Mouse (Mus musculus) embryonic facial prominence, embryonic 14.5 days (tissue): Measurements from ENCODE around the gene Arhgap45. TPM values are rescaled to one million over a fixed set of nuclear protein-coding genes. Genes with fewer than 3 reads are reported as not detected.
A peak's percentile ranks its signal among the peaks of the same experiment; 100 is the strongest.

ENCODE experiments used
- ATAC-seq: fragments of 200-750 bp; cut with Nextera tagmentation; 2 replicates; pipeline ENCODE4 v1.8.0; 2017; ENCODE audit warnings: low read depth, moderate number of reproducible peaks, moderate TSS enrichment
- DNase-seq: peaks from one replicate; pipeline ENCODE4 v3.0.0-alpha.2; 2015; ENCODE audit warnings: low spot score
- H3K27ac ChIP-seq: fragments of 300-500 bp; sonication (generic); replicated peaks from 2 replicates; pipeline ENCODE4 v1.5.1; 2014; ENCODE audit warnings: low read depth, mild to moderate bottlenecking, low read length, moderate library complexity
- H3K27me3 ChIP-seq: fragments of 300-500 bp; sonication (generic); replicated peaks from 2 replicates; pipeline ENCODE4 v1.6.1; 2014; ENCODE audit warnings: low read length; ENCODE audit not compliant: control insufficient read depth, insufficient read depth
- H3K36me3 ChIP-seq: fragments of 300-500 bp; sonication (generic); 2 replicates; pipeline ENCODE4 v1.6.1; 2014; ENCODE audit warnings: low read length, mixed read lengths; ENCODE audit not compliant: control insufficient read depth, insufficient read depth
- H3K4me1 ChIP-seq: fragments of 300-500 bp; sonication (generic); 2 replicates; pipeline ENCODE4 v1.6.1; 2014; ENCODE audit warnings: antibody characterized with exemption, low read length; ENCODE audit not compliant: control insufficient read depth, insufficient read depth
- H3K4me2 ChIP-seq: fragments of 300-500 bp; sonication (generic); 2 replicates; pipeline ENCODE4 v1.6.1; 2014; ENCODE audit warnings: low read depth, mild to moderate bottlenecking, low read length, moderate library complexity, mixed read lengths
- H3K4me3 ChIP-seq: fragments of 300-500 bp; sonication (generic); 2 replicates; pipeline ENCODE4 v1.5.1; 2014; ENCODE audit warnings: low read depth, mild to moderate bottlenecking, low read length
- H3K9ac ChIP-seq: fragments of 300-500 bp; sonication (generic); 2 replicates; pipeline ENCODE4 v1.6.1; 2014; ENCODE audit warnings: low read depth, mild to moderate bottlenecking, low read length, moderate library complexity, mixed read lengths
- H3K9me3 ChIP-seq: fragments of 300-500 bp; sonication (generic); 2 replicates; pipeline ENCODE4 v1.6.1; 2016; ENCODE audit warnings: low read length; ENCODE audit not compliant: control insufficient read depth
- WGBS: fragments of 180-500 bp; shearing (Covaris S2); extraction: QIAGEN DNeasy Blood & Tissue Kit; methylation state at CpG from one replicate; pipeline ENCODE4 v1.1.7; 2014; 5-methylcytosine and 5-hydroxymethylcytosine counted together
- polyA plus RNA-seq: library from polyadenylated mRNA; unstranded; fragments of >200 nt; fragmentation: Nextera tagmentation; extraction: Ambion mirVana; gene quantifications from 2 replicates; pipeline ENCODE4 v1.2.1, GENCODE M21; 2014

Gene Arhgap45
- polyA plus RNA-seq, 1 experiment from 2014 or later, result 4.4 TPM

DNA sequence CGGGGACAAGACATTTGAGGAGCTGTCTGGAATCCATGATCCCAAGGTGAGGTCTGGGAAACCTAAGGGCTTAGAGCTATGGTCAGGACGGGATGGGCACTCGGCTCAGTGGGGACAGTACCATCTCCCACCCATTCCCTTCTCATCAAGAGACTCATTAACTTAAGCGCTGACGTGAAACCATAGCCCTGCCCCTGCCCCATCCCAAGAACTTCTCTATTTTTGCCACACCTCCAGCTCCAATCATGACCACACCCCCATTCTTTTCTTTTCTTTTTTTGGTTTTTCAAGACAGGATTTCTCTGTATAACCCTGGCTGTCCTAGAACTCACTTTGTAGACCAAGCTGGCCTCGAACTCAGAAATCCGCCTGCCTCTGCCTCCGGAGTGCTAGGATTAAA, 41.8 kb upstream of the Arhgap45 start:
- H3K36me3 ChIP-seq, result peaks cover 59% of the 10 kb centered on the region
- 0 out of 2 replicates have a peak, but pooled peaks cover 13% of the 10 kb centered on the region for H3K27me3 ChIP-seq
- H3K9me3 ChIP-seq, result no peaks in the 10 kb centered on the region
- no peak overlapping the region for H3K27ac ChIP-seq
- H3K4me1 ChIP-seq, result no peaks in the 10 kb centered on the region
- ATAC-seq (no peak), DNase-seq (no peak)
- H3K4me2 ChIP-seq, result no peak overlapping the region
- no peak overlapping the region for H3K9ac ChIP-seq
- H3K4me3 ChIP-seq, result no peak overlapping the region
- WGBS, result 80% methylated on average over 8 of the region's 8 CpGs

DNA sequence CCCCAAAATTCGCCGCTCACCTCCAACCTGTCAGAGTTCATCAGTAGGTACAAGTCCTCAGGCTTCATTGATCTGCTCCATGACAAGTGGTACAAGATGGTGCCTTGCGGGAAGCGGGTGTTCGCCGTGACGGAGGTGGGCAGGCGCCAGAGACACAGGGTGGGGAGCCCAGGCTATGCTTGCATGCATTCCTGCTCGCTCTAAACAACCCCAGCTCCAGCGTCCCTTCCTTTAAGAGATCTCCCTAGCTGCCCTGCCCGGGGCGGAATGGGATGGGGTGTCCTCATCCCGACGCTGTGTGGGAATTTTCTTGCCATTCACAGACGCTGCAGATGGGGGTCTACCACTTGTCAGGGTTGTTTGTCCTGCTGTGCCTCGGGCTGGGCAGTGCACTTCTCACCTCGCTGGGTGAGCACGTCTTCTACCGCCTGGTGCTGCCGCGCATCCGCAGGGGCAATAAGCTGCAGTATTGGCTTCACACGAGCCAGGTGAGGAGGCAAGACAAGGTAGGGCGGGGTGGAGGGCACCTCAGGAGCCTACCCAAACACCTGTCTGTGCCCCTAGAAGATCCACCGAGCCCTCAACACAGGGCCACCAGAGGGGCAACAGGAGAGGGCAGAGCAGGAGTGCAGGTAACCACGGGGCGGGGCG, 40.3 kb upstream of the Arhgap45 start:
- H3K9ac ChIP-seq, result no peak overlapping the region
- DNase-seq, result no peak
- no peak overlapping the region for H3K27ac ChIP-seq
- no peak for ATAC-seq
- 89% methylated on average over 28 of the region's 28 CpGs for WGBS
- peaks cover 63% of the 10 kb centered on the region for H3K36me3 ChIP-seq
- H3K4me1 ChIP-seq, result no peaks in the 10 kb centered on the region
- 0 out of 2 replicates have a peak, but pooled peaks cover 8% of the 10 kb centered on the region for H3K27me3 ChIP-seq
- no peaks in the 10 kb centered on the region for H3K9me3 ChIP-seq
- no peak overlapping the region for H3K4me3 ChIP-seq
- no peak overlapping the region for H3K4me2 ChIP-seq

- Histone ChIP-seq H3K4me3 (no peak overlapping the region), H3K27ac (no peak overlapping the region), H3K9ac (no peak overlapping the region), H3K4me1 (no peaks in the 10 kb centered on the region), H3K36me3 (peaks cover 63% of the 10 kb centered on the region), H3K27me3 (0 out of 2 replicates have a peak, but pooled peaks cover 7% of the 10 kb centered on the region), H3K4me2 (no peak overlapping the region), H3K9me3 (no peaks in the 10 kb centered on the region)
- no peak for DNase-seq
- WGBS, result 76% methylated on average over 10 of the region's 36 CpGs
- no peak for ATAC-seq
Measured at GRCm38 (mm10) chr10:79976722-79977107, 39.7 kb upstream of the Arhgap45 start.

DNA sequence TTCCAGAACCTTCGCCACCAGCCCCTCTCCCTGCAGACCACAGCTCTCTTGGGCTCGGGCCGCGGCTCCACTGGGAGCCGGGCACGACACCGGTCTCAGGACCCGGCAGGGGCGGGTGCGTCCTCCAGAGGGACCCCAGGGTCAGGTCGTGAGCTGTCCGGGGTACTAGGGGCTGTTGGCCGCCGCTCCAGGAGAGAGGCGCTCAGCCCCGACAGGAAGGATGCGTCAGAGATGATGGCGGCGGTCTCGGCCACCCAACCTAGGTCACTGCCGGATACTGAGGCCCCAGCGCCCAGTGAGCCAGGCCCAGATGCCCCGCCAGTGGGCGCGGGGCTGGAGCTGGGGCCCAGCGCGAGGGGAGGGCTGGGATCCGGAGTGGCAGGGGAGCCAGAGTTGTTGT, 39.1 kb upstream of the Arhgap45 start:
- H3K9ac ChIP-seq, result no peak overlapping the region
- H3K36me3 ChIP-seq, result peaks cover 63% of the 10 kb centered on the region
- 84% methylated on average over 27 of the region's 28 CpGs for WGBS
- H3K4me1 ChIP-seq, result no peaks in the 10 kb centered on the region
- H3K4me3 ChIP-seq, result no peak overlapping the region
- ATAC-seq (no peak), DNase-seq (no peak)
- H3K27me3 ChIP-seq, result 0 out of 2 replicates have a peak, but pooled peaks cover 3% of the 10 kb centered on the region
- no peak overlapping the region for H3K4me2 ChIP-seq
- no peaks in the 10 kb centered on the region for H3K9me3 ChIP-seq
- H3K27ac ChIP-seq, result no peak overlapping the region

GRCm38 (mm10) chr10:79978061-79978460, 38.4 kb upstream of the Arhgap45 start:
- Histone ChIP-seq H3K4me1 (peaks cover 4% of the 10 kb centered on the region), H3K9me3 (no peaks in the 10 kb centered on the region), H3K36me3 (peaks cover 63% of the 10 kb centered on the region), H3K4me3 (no peak overlapping the region), H3K27me3 (0 out of 2 replicates have a peak, but pooled peaks cover 3% of the 10 kb centered on the region), H3K4me2 (no peak overlapping the region), H3K27ac (no peak overlapping the region), H3K9ac (no peak overlapping the region)
- DNase-seq (no peak), ATAC-seq (no peak)
- 98% methylated on average over 21 of the region's 21 CpGs for WGBS

- peaks cover 52% of the 10 kb centered on the region for H3K36me3 ChIP-seq
- H3K4me3 ChIP-seq, result no peak overlapping the region
- ATAC-seq, result no peak
- 91% methylated on average over 21 of the region's 22 CpGs for WGBS
- H3K27me3 ChIP-seq, result no peaks in the 10 kb centered on the region
- H3K4me1 ChIP-seq, result peaks cover 9% of the 10 kb centered on the region
- no peaks in the 10 kb centered on the region for H3K9me3 ChIP-seq
- no peak overlapping the region for H3K9ac ChIP-seq
- no peak overlapping the region for H3K4me2 ChIP-seq
- DNase-seq, result no peak
- H3K27ac ChIP-seq, result no peak overlapping the region
Measured at GRCm38 (mm10) chr10:79979401-79980155, 36.9 kb upstream of the Arhgap45 start.

DNA sequence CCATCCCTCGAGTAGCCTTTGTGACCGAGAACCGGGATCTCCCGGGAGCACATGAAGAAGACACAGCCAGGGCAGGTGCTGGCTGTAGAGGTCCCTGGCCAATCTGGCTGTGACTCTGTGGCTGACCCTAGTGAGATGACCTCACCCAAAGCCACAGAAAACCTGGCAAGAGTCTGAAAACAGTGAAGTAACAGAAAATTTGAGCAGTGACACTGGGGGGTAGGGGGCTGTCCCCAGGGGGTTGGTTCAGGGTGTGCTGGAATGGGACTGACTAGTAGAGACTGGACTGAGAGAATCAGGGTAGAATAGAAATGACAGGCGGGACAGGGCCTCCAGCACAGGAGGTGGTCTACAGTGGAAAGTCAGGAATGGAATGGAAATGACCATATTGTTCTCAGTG, 33.2 kb upstream of the Arhgap45 start:
- peak overlapping the region; percentile 87 for H3K9ac ChIP-seq
- H3K36me3 ChIP-seq, result peaks cover 16% of the 10 kb centered on the region
- no peaks in the 10 kb centered on the region for H3K9me3 ChIP-seq
- H3K4me1 ChIP-seq, result peaks cover 32% of the 10 kb centered on the region
- 77% methylated on average over 5 of the region's 5 CpGs for WGBS
- no peak for DNase-seq
- H3K27me3 ChIP-seq, result no peaks in the 10 kb centered on the region
- H3K4me2 ChIP-seq, result peak overlapping the region; percentile 97
- peak overlapping the region; percentile 99; the same call in 1 of the 2 replicates for H3K27ac ChIP-seq
- no peak for ATAC-seq
- H3K4me3 ChIP-seq, result peak overlapping the region; percentile 74

- peaks cover 32% of the 10 kb centered on the region for H3K4me1 ChIP-seq
- no peak for ATAC-seq
- WGBS, result 2% methylated on average over 10 of the region's 21 CpGs
Measured at GRCm38 (mm10) chr10:79983670-79984069, 32.8 kb upstream of the Arhgap45 start.

More at GRCm38 (mm10) chr10:79983670-79984069, 32.8 kb upstream of the Arhgap45 start:
- Histone ChIP-seq H3K27me3 (no peaks in the 10 kb centered on the region), H3K9ac (peak overlapping the region; percentile 87), H3K36me3 (peaks cover 12% of the 10 kb centered on the region), H3K27ac (peak overlapping the region; percentile 99), H3K9me3 (no peaks in the 10 kb centered on the region), H3K4me3 (peak overlapping the region; percentile 74), H3K4me2 (peak overlapping the region; percentile 97)
- DNase-seq, result no peak
